17 mouse cellular contexts compared by ENCODE assay signal in the genomic region with DNA sequence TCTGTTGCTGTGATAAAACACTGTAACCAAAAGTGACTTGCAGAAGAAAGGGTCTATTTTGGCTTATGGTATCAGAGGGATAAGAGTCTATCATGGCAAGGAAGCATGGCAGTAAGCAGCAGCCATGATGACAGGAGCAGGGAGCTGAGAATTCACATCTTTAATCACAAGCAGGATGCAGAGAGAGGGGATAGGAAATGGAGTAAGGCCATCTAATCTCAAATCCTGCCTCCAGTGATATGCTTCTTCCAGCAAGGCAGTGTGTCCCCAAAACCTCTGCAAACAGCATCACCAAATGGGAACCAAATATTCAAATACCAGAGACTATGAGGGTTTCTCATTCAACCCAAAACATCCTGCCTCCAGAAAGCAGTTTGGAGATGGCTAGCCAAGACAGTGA. TPM values are rescaled to one million over a fixed set of nuclear protein-coding genes. Genes with fewer than 3 reads are reported as not detected.
DNase-seq lines count a peak whose midpoint lies in the region; ATAC-seq and TF ChIP-seq lines count a peak whose summit lies in the region.
"Had no signal": no experiment of that assay in that cellular context is flagged by ENCODE, and none has a peak within 500 bp of the region (broad histone marks: within the 10 kb centered on the region; RNA-seq: fewer than 3 reads in every experiment).

No protein-coding gene starts in this region.

- DNase-seq in adrenal gland, postnatal 14 days: no peak
- DNase-seq: adrenal gland, adult 8-10 months; adrenal gland, postnatal 25 days; cerebellum, adult 11-12 months; cerebellum, adult 2 months; cerebellum, adult 9-10 months; cerebellum, postnatal 10 days; cerebellum, postnatal 25 days; forebrain, postnatal 0 days had no signal

- no peaks in the 10 kb centered on the region for H3K27me3 ChIP-seq in megakaryocyte, embryonic 14.5 days (replicated peaks)
- no peaks in the 10 kb centered on the region for H3K27me3 ChIP-seq in myocyte (ENCODE audit: control insufficient read depth, insufficient read depth, insufficient read length)
- H3K27me3 ChIP-seq: embryonic facial prominence, embryonic 12.5 days; forebrain, embryonic 13.5 days; forebrain, embryonic 15.5 days had no signal

- peaks cover 11% of the 10 kb centered on the region for H3K36me3 ChIP-seq in megakaryocyte, embryonic 14.5 days (replicated peaks; ENCODE audit: low read length)
- peaks cover 3% of the 10 kb centered on the region for H3K36me3 ChIP-seq in myocyte (ENCODE audit: control insufficient read depth, insufficient read depth)
- H3K36me3 ChIP-seq: embryonic facial prominence, embryonic 12.5 days; forebrain, embryonic 15.5 days had no signal

- H3K9me3 ChIP-seq in megakaryocyte, embryonic 14.5 days: no peaks in the 10 kb centered on the region
- H3K9me3 ChIP-seq: embryonic facial prominence, embryonic 10.5 days; embryonic facial prominence, embryonic 12.5 days; forebrain, embryonic 13.5 days; forebrain, embryonic 15.5 days had no signal

- peaks cover 16% of the 10 kb centered on the region for H3K79me2 ChIP-seq in myocyte (ENCODE audit: control insufficient read depth, insufficient read depth)

- no peak for ATAC-seq in megakaryocyte, adult 5-6 weeks (ENCODE audit: poor library complexity, severe bottlenecking)
- ATAC-seq: forebrain, embryonic 13.5 days; forebrain, embryonic 15.5 days; forebrain, postnatal 0 days had no signal

- TF ChIP-seq POLR2A in myocyte (IDR thresholded peaks at IDR 0.05; ENCODE audit: insufficient read length, low read depth): no peak

- peaks cover 40% of the 10 kb centered on the region for H3K4me1 ChIP-seq in megakaryocyte, embryonic 14.5 days
- peaks cover 2% of the 10 kb centered on the region; the same call in 1 of the 2 replicates for H3K4me1 ChIP-seq in brown adipose tissue, adult 24 weeks (ENCODE audit: control insufficient read depth, insufficient read depth, insufficient read length, low read length)

- H3ac ChIP-seq in myocyte (ENCODE audit: control insufficient read depth, insufficient read length): no peak overlapping the region

- peak overlapping the region; percentile 8 for H3K4me3 ChIP-seq in megakaryocyte, embryonic 14.5 days (replicated peaks)
- no peak overlapping the region for H3K4me3 ChIP-seq in brown adipose tissue, adult 24 weeks (ENCODE audit: insufficient read depth, low read depth, low read length)
- H3K4me3 ChIP-seq in myocyte: peak overlapping the region; percentile 52
- H3K4me3 ChIP-seq: embryonic facial prominence, embryonic 12.5 days; forebrain, embryonic 13.5 days; forebrain, embryonic 15.5 days had no signal

- H3K27ac ChIP-seq in brown adipose tissue, adult 24 weeks (replicated peaks; ENCODE audit: low read depth, low read length): peak overlapping the region; percentile 11; the same call in 1 of the 2 replicates
- H3K27ac ChIP-seq: embryonic facial prominence, embryonic 10.5 days; embryonic facial prominence, embryonic 12.5 days; forebrain, embryonic 13.5 days; forebrain, embryonic 15.5 days had no signal

- no peak overlapping the region for H3K4me2 ChIP-seq in myocyte (ENCODE audit: low read depth)
- H3K4me2 ChIP-seq: forebrain, embryonic 15.5 days had no signal

TF ChIP-seq in myocyte, 11 proteins besides CTCF, POLR2A, EP300 and RAD21:
- TF ChIP-seq SRF (IDR thresholded peaks at IDR 0.05; ENCODE audit: control insufficient read depth, insufficient read length, low read depth): no peak
- no peak for TF ChIP-seq E2F4 (IDR thresholded peaks at IDR 0.05; ENCODE audit: insufficient read depth)
- TF ChIP-seq USF1 (IDR thresholded peaks at IDR 0.05; ENCODE audit: low read depth): no peak
- no peak for TF ChIP-seq CEBPB (IDR thresholded peaks at IDR 0.05; ENCODE audit: insufficient read depth, poor library complexity, severe bottlenecking)
- TF ChIP-seq REST (IDR thresholded peaks at IDR 0.05; ENCODE audit: insufficient read depth, insufficient read length): no peak
- no peak for TF ChIP-seq MAX (IDR thresholded peaks at IDR 0.05; ENCODE audit: low read depth)
- TF ChIP-seq POLR2AphosphoS2 (IDR thresholded peaks at IDR 0.05; ENCODE audit: insufficient read length, low read depth): no peak
- no peak for TF ChIP-seq TCF12 (IDR thresholded peaks at IDR 0.05; ENCODE audit: insufficient read depth, poor library complexity, severe bottlenecking)
- TF ChIP-seq TCF3 (IDR thresholded peaks at IDR 0.05; ENCODE audit: insufficient read length, low read depth): no peak
- TF ChIP-seq MYOG (IDR thresholded peaks at IDR 0.05; ENCODE audit: control insufficient read depth in 1 of 3, insufficient read depth in 1 of 3, insufficient read length in 2 of 3, low read depth in 2 of 3): no peak
- no peak for TF ChIP-seq MYOD1 (IDR thresholded peaks at IDR 0.05; ENCODE audit: control insufficient read depth in 1 of 3, insufficient read length in 2 of 3, low read depth in 2 of 3)

RNA-seq across cellular contexts. Expression of gene Nqo2, which starts 2.1 kb away (rescaled TPM):
- 2.6 TPM in 1 of 2 replicates, not detected in the other for polyA plus RNA-seq in megakaryocyte, embryonic 14.5 days (2012; ENCODE audit: insufficient read depth, low replicate concordance)
- total RNA-seq in megakaryocyte, adult 5-6 weeks (2015): 93.7 and 94.6 TPM in 2 replicates
- 77.5 and 81.5 TPM in 2 replicates for total RNA-seq in megakaryocyte, adult 5-6 weeks (2017)
- polyA plus RNA-seq in brown adipose tissue, adult 24 weeks (2012; ENCODE audit: insufficient read depth, insufficient read length, missing spikeins): 33.8 and 34.4 TPM in 2 replicates
- 25.1 TPM for polyA plus RNA-seq in myocyte (2012; fragmentation: generic; extraction: Trizol)
- total RNA-seq in adrenal gland, postnatal 14 days (2021): 39.0 and 51.5 TPM in 2 replicates

RNA-seq across cellular contexts. Expression of gene Ripk1, which starts 35.6 kb away (rescaled TPM):
- 3.4 and 8.7 TPM in 2 replicates for polyA plus RNA-seq in megakaryocyte, embryonic 14.5 days (2012; ENCODE audit: insufficient read depth, low replicate concordance)
- total RNA-seq in megakaryocyte, adult 5-6 weeks (2015): 45.6 and 50.8 TPM in 2 replicates
- 56.9 and 57.3 TPM in 2 replicates for total RNA-seq in megakaryocyte, adult 5-6 weeks (2017)
- 7.0 and 11.0 TPM in 2 replicates for polyA plus RNA-seq in brown adipose tissue, adult 24 weeks (2012; ENCODE audit: insufficient read depth, insufficient read length, missing spikeins)
- polyA plus RNA-seq in myocyte (2012; fragmentation: generic; extraction: Trizol): 6.5 TPM
- total RNA-seq in adrenal gland, postnatal 14 days (2021): 29.5 and 31.4 TPM in 2 replicates

RNA-seq across cellular contexts. Expression of gene Serpinb6a, which starts 36.0 kb away (rescaled TPM):
- 26.2 and 48.5 TPM in 2 replicates for polyA plus RNA-seq in megakaryocyte, embryonic 14.5 days (2012; ENCODE audit: insufficient read depth, low replicate concordance)
- 16.8 and 17.8 TPM in 2 replicates for total RNA-seq in megakaryocyte, adult 5-6 weeks (2015)
- total RNA-seq in megakaryocyte, adult 5-6 weeks (2017): 19.6 and 19.8 TPM in 2 replicates
- 60.1 and 80.3 TPM in 2 replicates for polyA plus RNA-seq in brown adipose tissue, adult 24 weeks (2012; ENCODE audit: insufficient read depth, insufficient read length, missing spikeins)
- polyA plus RNA-seq in myocyte (2012; fragmentation: generic; extraction: Trizol): 291 TPM
- 214 and 236 TPM in 2 replicates for total RNA-seq in adrenal gland, postnatal 14 days (2021)
